Mouse (Mus musculus) CD4-positive, CD25-positive, alpha-beta regulatory T cell, adult 4 months (primary cell): ENCODE measurements around the gene Riok1. TPM values are rescaled to one million over a fixed set of nuclear protein-coding genes. Genes with fewer than 3 reads are reported as not detected.
A peak's percentile ranks its signal among the peaks of the same experiment; 100 is the strongest.

ENCODE experiments used
- ATAC-seq: one replicate; pipeline ENCODE4 v1.8.0; 2017
- polyA plus RNA-seq, 2 experiments: library from polyadenylated mRNA; unstranded; fragments of 100-300 nt; shearing (Covaris generic); gene quantifications; one replicate each; pipeline ENCODE4 v1.2.1; 2017

Riok1 gene
- 100 to 1,000 TPM; 109 to 113 TPM for polyA plus RNA-seq

GRCm38 (mm10) chr13:38036343-38037043 is at the start of gene Riok1:
Gene Riok1 (plus strand): TSS chr13:38036995.
- ATAC-seq = peak; percentile 53

- no peak for ATAC-seq
Measured at GRCm38 (mm10) chr13:37989701-37990100, 47.1 kb upstream of the Riok1 start.

- no peak for ATAC-seq
Measured at GRCm38 (mm10) chr13:37992638-37993371, 44.0 kb upstream of the Riok1 start.

- ATAC-seq = peak; percentile 9
Measured at GRCm38 (mm10) chr13:37993376-37993703, 43.5 kb upstream of the Riok1 start.

GRCm38 (mm10) chr13:37993704-37994404 is 42.9 kb upstream of the Riok1 start, which contains the start of gene Ssr1:
Gene Ssr1 (minus strand): TSS chr13:37994217.
- ATAC-seq = peak; percentile 98

- peak; percentile 19 for ATAC-seq
Measured at GRCm38 (mm10) chr13:37994405-37994749, 42.4 kb upstream of the Riok1 start.

- ATAC-seq = no peak
Measured at GRCm38 (mm10) chr13:37999713-38000112, 37.1 kb upstream of the Riok1 start.

- ATAC-seq = no peak
Measured at GRCm38 (mm10) chr13:38002461-38002860, 34.3 kb upstream of the Riok1 start.

- ATAC-seq = no peak
Measured at GRCm38 (mm10) chr13:38007972-38008371, 28.8 kb upstream of the Riok1 start.

GRCm38 (mm10) chr13:38009721-38010408 is 26.9 kb upstream of the Riok1 start:
- ATAC-seq = no peak

GRCm38 (mm10) chr13:38010444-38010910 is 26.3 kb upstream of the Riok1 start:
- peak; percentile 90 for ATAC-seq

GRCm38 (mm10) chr13:38012436-38012835 is 24.4 kb upstream of the Riok1 start:
- ATAC-seq = no peak

GRCm38 (mm10) chr13:38015591-38015990 is 21.2 kb upstream of the Riok1 start:
- no peak for ATAC-seq

- no peak for ATAC-seq
Measured at GRCm38 (mm10) chr13:38018791-38019190, 18.0 kb upstream of the Riok1 start.

GRCm38 (mm10) chr13:38025874-38026273 is 10.9 kb upstream of the Riok1 start:
- ATAC-seq = no peak

GRCm38 (mm10) chr13:38027618-38028248 is 9.1 kb upstream of the Riok1 start:
- ATAC-seq = no peak

- ATAC-seq = no peak
Measured at GRCm38 (mm10) chr13:38028407-38028806, 8.4 kb upstream of the Riok1 start.

- peak; percentile 86 for ATAC-seq
Measured at GRCm38 (mm10) chr13:38037044-38037687, 371 bp downstream of the Riok1 start, which contains the start of gene Cage1. Gene Cage1 (minus strand): TSS chr13:38037069.

GRCm38 (mm10) chr13:38037811-38038210 is 1.0 kb downstream of the Riok1 start:
- peak; percentile 56 for ATAC-seq

- peak; percentile 89 for ATAC-seq
Measured at GRCm38 (mm10) chr13:38049888-38050287, 13.1 kb downstream of the Riok1 start.

- ATAC-seq = no peak
Measured at GRCm38 (mm10) chr13:38062678-38063077, 25.9 kb downstream of the Riok1 start.
